Mouse (Mus musculus) kidney, postnatal 10 days (tissue): Measurements from ENCODE around the gene Ntsr1.

Experiments used
- DNase-seq: peaks from one replicate; pipeline ENCODE4 v3.0.0; 2021; ENCODE audit warnings: mixed read lengths

The Ntsr1 gene

DNA sequence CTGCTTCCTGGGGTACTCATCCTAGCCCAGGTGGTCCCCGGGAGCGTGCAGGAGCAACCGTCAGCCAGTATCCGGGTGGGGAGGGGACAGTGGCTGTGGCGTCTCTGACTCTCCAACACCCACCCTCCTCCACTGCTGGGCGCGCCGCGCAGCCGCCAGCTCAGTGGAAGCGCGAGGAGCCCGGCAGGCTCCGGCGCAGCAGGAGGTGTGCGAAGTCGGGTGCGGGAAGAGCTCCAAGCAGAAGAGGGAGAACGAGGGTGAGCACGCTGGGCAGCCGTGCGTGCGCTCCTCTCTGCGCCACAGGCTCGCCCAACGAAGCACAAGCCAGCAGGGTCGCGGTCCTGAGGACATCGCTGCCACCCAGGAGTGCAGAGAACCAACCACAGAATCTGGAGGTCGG lies at the start of gene Ntsr1:
Ntsr1 (plus strand) TSS at position 236 of the 400 bp plus-strand sequence.
- DNase-seq: peak; percentile 14

DNA sequence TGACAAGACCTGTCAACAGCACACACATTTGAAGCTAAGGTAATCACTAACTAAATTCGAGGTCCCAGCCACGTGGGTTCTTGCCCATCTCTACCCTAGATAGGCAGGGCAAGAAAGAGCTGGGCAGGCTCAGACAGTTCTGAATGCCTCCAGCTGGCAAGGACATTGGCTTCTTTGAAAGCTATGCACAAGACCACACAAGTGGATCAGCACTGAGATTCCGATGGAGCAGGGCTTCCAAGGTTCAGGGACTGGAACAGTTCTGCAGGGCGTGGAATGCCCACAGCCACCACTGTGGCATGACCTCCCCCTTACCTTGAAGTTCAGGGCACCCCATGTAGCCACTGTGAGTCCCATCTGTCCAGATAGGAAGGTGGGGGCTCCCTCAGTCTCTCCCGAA lies 49.2 kb upstream of the Ntsr1 start:
- no peak for DNase-seq

DNA sequence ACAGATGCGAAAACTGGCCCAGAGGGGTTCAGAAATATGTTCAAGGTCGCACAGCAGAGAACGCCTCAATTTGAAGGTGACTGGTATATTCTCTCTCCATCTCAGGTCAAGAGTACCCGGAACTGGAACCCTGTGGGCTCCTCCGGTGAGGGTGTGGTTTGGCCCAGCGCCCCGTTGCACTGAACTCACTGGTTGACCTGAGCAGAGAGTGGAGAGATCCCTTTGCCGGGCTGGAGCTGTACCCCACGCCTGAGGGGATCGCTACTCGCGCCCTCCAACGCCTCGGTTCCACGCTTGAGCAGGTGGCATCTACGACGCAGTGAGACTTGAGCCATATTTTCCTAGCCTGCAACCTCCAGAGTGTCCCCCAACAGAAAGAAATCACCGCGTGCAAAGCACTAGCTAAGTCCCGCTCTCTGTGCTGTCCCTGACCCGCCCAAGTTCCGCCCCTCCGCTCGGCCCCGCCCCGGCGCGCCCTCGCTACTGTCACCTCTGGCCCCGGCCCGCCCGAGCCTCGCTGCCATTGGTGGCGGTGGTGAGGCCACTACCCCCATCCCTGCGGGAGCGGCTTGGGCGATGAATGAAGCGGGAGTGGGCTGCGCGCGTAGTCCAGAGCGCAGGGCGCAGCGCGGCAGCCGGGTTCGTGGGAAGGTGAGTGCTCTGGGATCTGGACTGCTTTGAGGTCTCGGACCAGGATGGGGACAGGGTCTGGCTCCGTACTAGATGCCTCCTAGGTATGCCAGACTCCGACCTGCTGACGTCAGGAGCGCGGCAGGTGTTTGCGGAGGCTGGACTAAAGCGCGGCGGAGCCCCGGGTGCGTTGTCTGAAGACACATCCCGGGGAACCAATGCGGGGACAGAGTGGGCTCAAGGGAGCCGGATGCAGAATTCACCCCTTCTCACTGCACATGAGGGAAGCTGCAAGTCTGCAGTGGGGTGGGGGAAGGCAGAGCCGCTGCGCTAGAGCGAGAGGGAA lies 43.8 kb upstream of the Ntsr1 start, which contains the start of gene Slco4a1:
Slco4a1 (plus strand) TSS at position 523 of the 976 bp plus-strand sequence.
- peak; percentile 91 for DNase-seq

DNA sequence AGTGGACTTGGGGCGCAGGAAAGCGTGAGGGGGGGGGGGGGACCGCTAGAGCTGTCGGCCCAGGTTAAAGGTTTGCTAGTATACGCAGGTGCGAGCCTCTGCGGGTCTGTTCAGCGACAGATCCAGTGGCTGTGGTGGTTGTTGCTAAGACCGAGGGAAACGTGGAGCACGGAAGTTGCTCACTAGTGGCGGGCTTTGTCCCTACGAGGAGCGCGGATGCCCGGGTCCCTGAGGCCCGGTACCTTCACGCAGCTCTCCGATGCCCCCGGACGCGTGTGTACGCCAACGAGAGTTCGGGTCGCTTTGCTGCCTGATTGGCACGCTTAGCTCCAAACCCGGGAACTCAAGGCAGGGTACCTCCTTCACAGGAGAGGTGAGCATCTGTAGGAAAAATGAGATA lies 43.1 kb upstream of the Ntsr1 start:
- no peak for DNase-seq

DNA sequence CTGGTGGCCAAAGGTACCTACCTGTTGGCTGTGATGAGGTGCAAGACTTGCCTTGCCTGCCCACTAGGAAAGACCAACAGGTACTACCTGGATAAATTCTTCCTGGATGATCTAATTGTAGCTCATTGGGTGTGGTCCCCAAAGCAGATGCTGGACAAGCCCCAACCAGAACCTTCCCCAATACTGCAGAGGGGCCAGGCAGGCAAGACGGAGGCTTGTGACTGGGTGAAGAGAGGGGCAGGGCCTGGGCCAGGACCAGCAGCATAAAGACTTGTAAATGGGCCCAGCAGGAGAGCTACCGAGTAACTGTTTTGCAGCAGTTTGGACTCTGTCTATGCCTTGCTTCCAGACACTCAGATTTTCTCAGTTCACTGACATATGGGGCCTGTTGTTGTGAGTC lies 42.1 kb upstream of the Ntsr1 start:
- DNase-seq: no peak

DNA sequence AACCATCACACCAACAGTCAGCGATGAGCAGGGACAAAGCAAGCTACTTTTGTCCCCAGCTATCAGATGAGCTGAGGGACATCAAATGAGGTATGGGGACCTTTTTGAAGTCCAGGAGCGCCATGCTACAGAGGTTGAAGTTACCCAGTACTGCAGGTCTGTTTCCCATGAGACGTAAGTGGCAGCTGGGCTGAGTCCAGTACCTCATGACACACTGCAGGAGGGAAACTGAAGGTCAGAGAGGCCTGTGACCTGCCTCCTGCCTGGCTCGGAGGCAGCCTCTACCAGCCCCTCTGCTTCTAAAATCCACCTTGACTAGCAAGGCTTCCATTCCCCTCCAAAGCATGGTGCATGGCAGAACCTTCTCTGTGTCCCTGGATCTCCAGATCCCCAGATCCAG lies 40.3 kb upstream of the Ntsr1 start:
- no peak for DNase-seq

DNA sequence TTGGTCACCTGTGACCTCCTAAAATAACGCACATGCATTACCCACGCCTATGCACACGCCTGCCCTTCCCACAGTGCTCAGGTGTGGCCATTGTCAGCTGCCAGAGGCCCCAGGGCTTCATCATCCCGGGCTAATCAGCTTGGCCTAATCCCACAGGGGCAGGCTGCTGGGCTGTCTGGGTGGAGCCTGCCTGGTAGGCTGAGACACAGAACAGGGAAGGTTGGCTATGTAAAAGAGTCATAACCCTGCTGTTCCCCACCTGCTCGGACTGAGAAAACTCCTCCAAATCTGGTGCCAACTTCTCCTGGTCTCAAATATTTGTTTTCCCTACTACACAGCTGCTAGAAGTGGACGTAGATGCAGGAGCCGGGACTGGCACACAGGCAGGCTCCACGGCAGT lies 39.0 kb upstream of the Ntsr1 start:
- no peak for DNase-seq

DNA sequence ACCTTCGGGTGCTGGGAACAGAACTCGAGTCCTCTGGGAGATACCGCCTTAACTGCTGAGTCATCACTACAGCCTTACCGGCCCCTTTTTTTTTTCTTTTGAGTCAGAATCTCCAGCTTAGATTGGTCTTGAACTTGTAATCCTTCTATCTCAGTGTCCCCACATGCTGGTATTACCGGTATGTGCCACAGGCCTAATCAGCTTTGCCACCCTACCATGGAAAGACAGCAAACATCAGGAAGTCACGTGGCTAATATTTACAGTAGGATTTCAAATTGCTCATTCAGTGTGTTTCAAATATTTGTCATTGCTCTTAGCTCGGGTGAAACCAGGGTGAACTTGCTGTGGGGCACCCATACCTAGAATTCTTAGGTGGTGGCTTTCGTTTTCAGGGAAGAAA lies 37.2 kb upstream of the Ntsr1 start:
- no peak for DNase-seq

DNA sequence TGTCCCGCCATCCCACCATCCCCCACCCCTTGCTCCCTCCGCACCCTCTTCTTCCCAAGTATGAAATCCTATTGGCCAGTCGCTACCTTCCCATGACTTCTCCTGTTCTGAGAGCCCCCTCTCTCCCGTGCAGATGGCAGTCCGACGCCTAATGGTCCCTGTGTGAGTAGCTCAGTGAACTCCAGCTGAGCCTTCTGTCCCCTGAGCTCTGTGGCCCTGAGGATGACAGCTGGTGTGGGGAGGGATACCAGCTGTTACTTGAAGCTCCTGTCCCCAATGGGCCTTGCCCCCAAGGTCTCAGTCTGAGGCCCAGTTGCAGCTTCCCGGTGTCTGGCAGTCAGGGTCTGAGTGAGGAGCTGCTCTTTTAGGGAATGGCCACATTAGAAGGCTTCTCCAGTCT lies 33.3 kb upstream of the Ntsr1 start:
- DNase-seq: no peak

DNA sequence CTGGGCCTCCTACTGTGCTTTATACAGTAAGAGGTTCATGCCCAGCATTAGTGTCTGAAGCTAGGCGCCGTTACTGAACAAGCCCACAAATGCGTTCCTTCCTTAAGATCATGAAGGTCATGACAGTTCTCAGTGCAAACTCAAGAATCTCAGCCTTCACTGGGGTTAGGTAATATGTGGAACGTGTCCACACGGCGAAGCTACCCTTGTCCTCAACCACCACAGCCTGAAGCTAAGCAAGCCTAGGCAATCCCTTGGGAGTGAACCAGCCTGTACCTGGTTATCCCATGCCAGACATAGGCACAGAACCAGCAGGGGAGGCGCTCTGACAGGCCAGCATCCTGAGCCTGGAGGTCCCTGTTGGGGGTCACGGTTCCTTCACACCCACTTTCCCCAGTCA lies 30.9 kb upstream of the Ntsr1 start:
- no peak for DNase-seq

DNA sequence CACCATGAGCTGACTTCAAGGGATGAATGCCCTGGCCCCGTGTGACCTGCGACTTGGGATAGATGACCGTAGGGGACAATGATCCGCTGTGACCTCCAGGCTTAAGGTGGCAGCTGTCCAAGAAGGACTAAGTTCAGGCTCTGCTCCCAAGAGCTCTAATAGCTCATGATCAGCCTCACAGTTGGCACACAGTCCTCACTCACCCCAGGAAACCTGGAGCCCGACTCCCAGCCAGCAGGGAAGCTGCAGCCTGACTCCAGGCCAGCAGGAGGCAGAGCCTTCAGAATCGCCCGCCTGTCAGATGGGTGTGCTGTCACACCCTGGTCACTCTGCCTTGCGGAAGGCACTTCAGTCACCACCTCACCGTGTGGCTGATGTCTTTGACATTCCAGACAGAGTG lies 30.0 kb upstream of the Ntsr1 start:
- DNase-seq: no peak

DNA sequence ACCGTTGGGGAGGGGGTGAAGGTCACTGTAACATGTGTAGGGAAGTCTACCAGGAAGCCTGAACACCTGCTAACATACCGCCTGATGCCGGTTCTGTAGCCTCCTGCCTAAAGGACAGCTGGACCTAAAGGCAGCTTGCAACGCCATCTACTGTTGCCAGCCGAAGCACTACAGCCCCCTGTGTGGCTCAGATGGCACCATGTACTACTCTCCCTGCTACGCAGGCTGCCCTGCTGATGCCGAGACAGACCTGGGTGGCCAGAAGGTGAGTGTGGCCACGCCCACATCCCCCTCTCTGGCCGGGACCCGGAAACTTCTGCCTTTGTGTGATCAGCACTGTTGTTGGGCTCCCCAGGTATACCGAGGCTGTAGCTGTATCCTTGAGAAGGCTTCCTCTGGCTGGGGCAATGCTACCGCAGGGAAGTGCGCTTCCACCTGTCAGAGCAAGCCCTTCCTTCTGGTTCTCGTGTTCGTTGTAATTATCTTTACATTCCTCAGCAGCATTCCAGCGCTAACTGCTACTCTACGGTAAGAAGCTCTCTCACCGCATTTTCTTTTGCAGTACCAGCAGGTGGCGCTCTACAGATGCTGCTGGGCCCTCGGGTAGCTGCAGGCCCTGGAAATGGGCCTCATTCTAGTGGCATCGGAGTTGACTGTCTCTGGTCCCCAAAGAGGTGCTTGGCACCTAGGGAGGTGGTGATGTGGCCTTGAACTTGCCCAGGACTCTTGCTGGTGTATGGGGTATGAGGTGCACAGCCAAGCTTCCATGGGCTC lies 27.3 kb upstream of the Ntsr1 start:
- DNase-seq: peak; percentile 49

DNA sequence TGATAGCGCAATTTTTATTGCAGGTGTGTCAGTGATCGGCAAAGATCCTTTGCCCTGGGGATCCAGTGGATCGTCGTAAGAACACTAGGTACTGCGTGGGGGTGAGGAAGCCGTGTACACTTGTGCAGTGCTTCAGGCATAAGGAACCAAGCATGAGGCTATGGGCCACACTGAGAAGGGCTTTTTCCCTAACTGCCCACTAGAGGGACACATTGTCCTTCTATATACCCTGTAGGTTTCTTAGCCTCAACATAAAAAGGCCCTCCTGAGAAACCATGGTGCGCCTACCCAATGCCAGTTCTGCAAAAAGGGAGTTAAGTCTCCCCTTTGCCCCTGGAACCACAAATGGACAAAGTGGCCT lies 26.7 kb upstream of the Ntsr1 start:
- peak; percentile 64 for DNase-seq

DNA sequence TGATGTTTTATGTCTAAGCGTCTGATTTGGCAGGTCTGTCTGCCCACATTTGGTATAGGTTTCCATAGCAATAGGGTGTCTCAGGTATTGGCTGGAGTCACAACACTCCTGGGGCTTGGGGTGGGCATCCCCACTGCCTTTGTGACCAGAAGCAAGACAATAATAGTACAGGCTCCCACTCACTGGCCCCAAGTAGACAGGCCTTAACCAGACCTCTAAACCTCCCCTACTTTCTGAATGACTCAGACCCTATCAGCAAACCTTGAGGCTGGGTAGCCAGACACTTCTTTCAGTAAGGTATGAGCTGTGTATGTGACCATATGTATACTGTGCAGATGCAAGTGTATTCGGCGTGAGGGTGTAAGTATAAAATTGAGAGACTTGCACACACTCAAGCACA lies 24.9 kb upstream of the Ntsr1 start:
- no peak for DNase-seq

DNA sequence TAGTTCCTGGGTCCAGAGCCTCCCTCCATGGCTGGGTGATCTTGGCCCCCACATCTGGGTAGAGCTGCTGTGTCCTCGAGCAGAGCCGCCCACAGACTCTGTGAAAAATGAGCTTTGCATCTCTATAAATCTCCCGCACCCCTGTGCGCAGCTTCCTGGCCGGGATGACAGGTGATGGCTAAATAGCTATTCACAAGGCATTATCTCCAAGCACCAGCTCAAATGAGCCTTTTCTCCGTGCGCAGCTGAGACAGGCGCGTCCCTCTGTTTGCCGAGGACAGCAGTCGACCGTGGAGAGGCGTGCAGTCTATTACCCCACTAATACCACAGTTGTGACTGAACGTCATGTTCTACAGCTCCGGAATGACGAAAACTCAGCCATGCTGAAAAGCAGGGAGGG lies 17.5 kb upstream of the Ntsr1 start:
- no peak for DNase-seq

DNA sequence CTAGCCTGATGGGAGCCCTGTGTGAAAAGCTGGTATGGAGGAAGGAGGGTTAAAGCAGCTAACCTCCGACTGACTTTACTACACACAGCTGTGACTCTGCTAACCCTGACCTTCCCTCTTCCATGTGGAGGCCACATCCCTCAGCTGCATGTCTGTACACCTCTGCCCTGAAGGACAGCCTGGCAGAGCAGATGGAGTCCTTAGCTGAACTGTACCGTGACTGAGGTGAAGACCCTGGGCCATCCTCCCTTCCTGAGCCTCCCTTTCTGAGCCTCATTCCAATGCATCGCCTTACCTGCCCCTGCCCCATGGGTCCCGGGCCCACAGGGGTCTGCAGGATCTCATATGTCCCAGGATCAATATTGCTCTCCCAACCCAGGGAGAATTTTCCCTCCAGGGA lies 14.9 kb upstream of the Ntsr1 start:
- DNase-seq: no peak

DNA sequence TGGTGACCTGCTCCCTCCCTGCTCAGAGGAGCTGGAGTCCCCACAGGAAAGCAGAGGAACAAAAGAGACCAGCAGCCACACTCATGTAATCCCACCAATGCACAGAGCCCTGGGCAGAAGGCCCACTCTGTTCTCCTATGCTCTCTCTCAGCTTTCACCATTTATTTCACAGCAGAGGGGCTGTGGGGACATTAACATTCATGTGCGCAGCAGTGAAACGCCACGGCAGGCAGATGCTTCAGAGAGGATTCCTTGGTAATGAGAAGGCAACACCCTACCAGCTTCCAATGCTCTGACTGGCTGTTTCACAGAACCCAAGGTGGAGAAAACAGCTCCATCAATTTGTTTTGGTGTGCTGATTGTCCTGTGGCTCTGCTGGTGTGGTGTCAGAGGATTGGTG lies 14.5 kb upstream of the Ntsr1 start:
- no peak for DNase-seq

DNA sequence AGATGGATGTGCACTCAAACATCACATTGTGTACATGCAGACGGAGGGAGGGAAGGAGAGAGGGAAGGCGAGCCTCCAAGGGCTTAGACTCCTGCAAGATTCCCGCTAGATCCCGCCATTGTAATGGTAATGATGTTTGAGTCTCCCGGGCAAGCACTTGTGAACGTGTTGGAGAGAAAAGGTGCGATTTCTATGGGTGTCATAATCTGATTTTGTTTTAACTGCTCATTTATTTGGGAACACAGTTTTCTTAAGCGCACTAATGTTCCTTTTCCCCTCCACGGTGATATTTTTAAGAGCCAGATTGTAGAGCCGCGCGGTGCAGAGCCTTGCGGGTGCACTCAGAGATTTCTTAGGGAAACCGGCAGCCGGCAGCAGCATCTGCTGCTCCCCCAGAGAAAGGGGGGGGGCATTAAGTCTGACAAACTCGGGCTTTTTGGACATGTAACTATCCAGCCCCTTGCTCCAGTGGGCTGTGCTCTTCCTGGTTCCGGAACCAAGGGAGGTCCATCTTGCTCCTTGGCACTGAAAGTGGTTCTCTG lies 11.5 kb upstream of the Ntsr1 start:
- no peak for DNase-seq

DNA sequence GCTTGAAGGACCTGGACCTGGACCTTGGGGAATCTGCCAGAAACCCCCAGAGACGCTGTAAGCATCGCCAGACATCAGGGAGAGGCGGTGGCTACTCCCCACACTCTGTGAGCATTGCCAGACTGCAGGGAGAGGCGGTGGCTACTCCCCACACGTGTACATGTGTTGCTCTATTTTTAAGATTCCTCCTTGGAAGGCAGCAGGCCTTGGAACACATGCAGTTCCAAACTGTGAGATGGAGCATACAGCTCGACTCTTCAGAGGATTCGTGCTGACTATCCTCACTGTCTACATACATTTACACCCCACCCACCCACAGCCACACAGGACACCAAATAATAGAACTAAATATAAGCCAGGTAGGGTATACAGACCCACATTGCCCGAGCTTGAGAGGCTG lies 3.9 kb upstream of the Ntsr1 start:
- no peak for DNase-seq

DNA sequence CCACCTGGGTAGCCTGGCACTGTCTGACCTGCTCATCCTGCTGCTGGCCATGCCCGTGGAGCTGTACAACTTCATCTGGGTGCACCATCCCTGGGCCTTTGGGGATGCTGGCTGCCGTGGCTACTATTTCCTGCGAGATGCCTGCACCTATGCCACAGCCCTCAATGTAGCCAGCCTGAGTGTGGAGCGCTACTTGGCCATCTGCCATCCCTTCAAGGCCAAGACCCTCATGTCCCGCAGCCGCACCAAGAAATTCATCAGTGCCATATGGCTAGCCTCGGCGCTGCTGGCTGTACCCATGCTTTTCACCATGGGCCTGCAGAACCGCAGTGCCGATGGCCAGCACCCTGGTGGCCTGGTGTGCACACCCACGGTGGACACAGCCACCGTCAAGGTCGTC lies 950 bp downstream of the Ntsr1 start:
- DNase-seq: no peak

DNA sequence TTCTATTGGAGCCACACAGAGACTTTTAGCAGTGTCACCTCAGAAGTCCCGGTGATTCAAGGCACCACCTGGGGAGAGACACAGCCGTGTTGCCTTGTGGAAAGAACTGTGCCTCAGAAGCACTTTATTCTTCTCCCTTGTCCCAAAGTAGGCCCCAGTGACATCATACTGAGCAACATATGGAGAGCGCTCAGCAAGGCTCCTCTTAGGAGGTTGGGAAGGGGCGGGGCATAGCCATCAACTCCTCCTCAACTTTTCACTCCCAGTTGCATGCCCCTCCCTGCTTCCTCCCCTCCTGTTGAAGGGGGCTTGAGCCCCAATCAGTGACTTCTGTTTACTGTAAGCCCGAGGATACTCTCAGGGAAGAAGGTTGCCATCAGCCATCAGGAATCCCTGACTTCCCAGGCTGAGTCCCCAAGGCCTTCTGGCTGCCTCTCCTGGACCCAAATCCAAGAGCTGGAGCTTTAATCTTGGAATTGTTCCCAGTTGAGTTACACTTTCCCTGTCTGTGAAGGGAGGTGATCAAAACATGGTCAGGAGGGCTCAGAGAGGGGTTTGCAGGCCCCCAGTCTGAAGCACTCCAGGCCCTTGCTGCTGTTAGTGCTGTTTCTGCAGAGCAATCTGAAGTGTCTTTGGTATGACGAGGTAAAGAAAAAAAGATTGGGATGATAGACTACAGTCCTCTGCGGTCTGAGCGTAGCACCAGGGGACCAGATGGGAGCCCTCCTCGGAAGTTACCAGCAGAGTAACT lies 1.6 kb downstream of the Ntsr1 start:
- no peak for DNase-seq

DNA sequence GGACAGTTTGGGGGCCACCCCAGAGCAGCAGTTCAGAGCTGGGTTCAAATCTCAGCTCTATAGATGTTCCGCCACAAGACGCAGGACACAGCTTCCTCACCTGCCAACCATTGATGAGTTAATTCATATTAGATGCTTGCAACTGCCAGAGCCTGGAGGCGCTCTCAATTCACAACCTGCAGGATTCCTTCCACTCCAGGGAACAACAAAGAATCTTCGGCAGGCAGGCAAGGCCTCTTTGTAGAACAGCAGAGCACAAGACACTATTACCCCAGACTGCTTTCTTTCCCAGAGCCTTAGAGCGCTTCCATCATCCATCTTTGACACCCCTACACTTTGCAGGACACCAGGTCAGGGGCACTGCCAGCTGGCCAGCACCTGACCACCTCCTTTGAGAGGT lies 6.5 kb downstream of the Ntsr1 start:
- DNase-seq: no peak

DNA sequence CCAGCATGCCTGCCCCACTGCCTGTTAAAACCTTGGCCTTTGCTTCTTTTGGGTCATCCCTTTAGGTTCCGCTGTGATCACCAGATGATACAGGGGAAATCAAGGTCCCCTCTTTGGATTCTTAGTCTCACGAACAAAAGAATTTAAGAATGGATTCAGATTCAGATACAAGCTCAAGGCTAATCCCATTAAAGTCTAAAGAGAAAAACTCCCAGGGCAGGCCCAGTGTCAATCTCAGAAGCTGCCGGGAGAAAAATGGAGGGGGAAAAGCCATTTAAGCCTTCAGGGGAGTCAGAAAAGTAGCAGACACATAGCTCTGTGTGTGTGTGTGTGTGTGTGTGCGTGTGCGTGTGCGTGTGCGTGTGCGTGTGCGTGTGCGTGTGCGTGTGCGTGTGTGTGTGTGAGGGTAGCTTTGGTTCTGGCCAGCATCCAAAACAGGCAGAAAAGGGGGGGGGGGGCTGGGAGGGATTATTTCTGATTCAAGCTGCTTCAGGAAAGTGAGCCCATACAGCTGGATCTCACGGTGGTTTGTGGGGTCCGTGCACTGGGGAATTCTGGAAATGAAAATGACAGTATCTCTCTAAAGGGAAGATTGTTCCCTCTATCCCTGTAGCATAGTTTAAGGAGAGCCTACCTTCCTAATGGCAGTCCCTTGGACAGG lies 8.8 kb downstream of the Ntsr1 start:
- DNase-seq: no peak
